Mouse (Mus musculus) urinary bladder, adult 2 months (tissue): ENCODE results near the gene Jun. TPM values are rescaled to one million over a fixed set of nuclear protein-coding genes. Genes with fewer than 3 reads are reported as not detected.
A peak's percentile ranks its signal among the peaks of the same experiment; 100 is the strongest.

ENCODE experiments used
- DNase-seq: peaks from one replicate; pipeline ENCODE4 v3.0.0; 2022; ENCODE audit warnings: low spot score
- polyA plus RNA-seq: library from polyadenylated mRNA; depleted of rRNA; stranded (reverse); fragments of >200 nt; gene quantifications from 2 replicates; pipeline ENCODE4 v1.2.3, GENCODE M21; 2012

Jun gene
- polyA plus RNA-seq, 1 experiment, result 39.6 TPM

GRCm38 (mm10) chr4:95073214-95073750 lies 21.3 kb upstream of the Jun start:
- no peak for DNase-seq

- no peak for DNase-seq
These were observed 18.4 kb upstream of the Jun start for GRCm38 (mm10) chr4:95070407-95070806.

DNA sequence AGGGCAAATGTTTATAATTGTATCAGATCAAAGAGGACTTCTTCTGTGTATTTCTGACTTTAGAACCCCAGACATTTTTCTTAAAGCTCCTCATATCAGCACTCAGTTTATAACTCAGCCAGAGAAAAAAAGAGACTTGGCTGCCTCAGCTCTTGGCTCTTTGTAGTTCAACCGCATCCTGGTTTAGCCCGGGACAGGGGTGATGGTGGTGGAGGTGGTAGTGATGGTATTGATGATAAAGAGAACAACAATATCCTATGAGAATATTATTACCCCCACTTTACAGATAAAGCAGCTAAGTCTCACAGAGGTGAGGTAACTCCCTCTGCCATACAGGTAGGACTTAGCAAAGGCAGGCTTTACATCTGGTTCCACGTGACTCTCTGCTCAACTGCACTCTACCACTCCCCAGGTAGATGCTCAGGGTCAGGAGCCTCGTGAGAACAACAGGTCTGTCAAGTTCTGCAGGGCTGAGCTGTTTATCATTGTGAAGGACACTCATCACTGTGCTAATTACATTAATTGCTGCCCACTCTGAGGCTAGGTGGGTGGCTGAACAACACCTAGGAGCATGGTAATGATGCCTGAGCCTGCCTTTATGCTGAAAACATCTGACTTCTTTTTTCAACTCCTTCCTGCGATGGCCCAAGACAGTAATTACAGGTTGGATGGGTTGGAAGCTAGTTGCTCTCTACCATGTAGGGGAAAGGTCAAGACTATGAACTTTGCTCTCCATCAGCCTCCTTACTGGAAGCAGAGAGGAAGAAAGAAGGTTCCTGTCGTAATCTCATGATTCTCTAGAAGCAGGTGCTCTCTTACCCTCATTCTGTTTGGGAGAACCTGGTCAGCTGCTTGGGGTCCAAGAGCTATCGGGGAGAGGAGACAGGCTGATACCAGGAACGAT lies 16.3 kb upstream of the Jun start:
- no peak for DNase-seq

DNA sequence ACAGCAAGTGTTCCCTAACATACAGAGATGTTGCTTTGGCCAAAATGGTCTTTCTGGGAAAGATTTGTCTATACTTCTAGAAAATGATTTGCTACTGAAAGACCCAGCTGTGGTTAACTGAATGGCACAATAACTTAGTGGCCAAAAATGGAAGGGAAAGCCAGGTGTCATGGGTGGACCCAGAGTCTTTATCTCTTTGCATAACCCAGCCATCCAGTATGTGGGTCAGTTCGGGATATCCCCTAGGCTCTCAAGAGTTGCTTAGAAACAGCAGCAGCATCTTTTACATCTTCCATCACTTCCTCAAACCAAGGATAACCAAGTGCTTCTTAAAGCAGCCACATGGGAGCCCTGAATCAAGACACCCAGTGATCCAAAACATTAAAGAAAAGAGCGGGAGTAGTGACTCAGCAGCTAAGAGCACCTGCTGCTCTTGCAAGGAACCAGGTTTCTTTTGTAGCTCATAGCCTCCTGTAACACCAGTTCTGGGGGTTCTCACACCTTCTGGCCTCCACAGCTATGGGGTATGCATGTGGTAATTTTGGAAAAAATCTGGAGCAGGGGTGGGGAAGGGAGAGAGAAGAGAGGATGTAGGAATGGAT lies 11.7 kb upstream of the Jun start:
- no peak for DNase-seq

DNA sequence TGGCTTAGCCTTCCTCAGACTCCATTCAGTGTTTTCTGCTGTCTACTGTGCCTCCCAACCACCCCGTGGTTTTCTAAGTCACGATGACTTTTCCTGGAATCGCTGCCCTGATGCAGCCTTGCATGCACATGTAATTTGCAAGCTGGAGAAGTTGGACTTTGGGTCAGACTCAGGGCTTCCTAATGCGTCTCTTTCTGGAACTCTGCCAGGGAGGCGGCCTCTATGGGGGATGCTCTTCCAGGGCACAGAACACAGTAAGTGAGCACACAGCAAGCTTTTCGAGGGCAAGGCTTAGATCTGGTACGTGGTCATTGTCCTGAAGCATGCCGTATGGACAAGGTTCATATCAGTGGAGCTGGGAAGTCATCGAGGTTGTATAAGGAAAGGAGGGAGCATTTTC lies 10.9 kb upstream of the Jun start:
- DNase-seq, result no peak

DNA sequence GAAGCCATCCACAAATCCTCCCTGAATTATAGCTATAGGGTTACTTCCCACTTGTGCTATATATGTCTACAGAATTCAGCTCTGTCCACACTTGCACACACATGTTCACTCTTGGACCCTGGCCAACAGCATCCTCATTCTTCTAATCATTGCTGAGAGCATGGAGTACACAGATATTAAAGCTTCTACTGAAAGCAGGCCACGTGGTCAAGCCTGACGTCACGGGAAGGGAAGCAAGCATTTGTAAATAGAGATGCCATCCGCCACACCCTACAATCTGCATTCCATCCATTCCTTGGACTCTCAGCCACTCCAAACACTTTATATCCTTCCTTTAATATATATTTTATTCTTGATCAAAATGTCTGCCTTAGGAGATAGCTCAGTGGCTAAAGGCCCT lies 5.2 kb upstream of the Jun start:
- no peak for DNase-seq

- DNase-seq, result no peak
These were observed 3.3 kb upstream of the Jun start for GRCm38 (mm10) chr4:95055276-95055675.

- DNase-seq, result no peak
These were observed 2.3 kb upstream of the Jun start for GRCm38 (mm10) chr4:95054336-95054735.

DNA sequence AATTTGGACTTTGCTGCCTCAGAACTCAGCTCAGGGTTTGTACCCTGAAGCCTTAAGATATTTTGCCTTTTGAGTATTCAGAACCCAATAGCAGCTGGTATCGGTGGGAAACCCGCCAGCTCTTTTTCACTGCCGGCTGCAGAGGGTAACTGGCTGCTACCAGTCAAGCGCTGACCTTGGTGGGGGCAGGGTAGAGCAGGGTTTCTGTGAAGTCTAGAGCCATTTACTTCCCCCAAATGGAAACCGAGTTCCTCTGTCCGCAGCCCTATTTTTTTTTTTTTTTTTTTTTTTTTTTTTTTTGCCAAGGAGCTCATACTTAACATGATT lies 1.7 kb upstream of the Jun start:
- peak; percentile 55 for DNase-seq

- DNase-seq, result peak; percentile 80
These were observed 1.2 kb upstream of the Jun start for GRCm38 (mm10) chr4:95053041-95053790.

GRCm38 (mm10) chr4:95051311-95051871 lies 631 bp downstream of the Jun start:
- peak; percentile 64 for DNase-seq

- DNase-seq, result peak; percentile 78
These were observed 1.3 kb downstream of the Jun start for GRCm38 (mm10) chr4:95050518-95051278.

DNA sequence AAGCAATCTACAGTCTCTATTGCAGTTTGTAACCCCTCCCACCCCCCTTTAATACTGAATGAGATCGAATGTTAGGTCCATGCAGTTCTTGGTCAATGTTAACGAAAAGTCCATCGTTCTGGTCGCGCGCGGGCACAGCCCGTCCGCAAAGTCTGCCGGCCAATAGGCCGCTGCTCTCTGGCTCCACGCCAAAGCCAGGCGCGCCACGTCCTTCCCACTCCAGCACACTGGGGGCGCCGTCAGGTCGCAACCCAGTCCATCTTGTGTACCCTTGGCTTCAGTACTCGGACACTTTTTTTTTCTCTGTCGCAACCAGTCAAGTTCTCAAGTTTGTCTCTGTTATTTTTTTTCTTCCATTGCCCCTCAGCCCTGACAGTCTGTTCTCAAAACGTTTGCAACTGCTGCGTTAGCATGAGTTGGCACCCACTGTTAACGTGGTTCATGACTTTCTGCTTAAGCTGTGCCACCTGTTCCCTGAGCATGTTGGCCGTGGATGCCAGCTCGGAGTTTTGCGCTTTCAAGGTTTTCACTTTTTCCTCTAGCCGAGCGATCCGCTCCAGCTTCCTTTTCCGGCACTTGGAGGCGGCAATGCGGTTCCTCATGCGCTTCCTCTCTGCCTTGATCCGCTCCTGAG lies 2.0 kb downstream of the Jun start:
- DNase-seq, result peak; percentile 67

- no peak for DNase-seq
These were observed 2.9 kb downstream of the Jun start for GRCm38 (mm10) chr4:95049153-95049552.

DNA sequence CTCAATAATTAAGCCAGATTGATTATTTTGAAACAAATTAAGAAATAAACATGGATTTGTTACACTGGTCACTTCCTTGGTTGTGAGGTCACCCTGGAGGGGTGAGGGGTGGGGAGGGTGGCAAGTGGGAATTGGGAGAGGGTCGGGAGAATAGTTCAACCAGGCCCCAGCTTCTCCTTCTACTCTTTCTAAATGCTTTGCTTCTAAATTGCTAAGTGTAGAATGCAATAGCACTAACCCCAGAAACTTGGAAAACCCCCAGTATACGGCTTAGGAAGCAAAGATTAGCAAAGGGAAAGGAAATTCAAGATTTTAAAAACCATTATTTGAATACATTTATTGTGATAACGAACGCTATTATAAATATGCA lies 3.3 kb downstream of the Jun start:
- DNase-seq, result no peak

DNA sequence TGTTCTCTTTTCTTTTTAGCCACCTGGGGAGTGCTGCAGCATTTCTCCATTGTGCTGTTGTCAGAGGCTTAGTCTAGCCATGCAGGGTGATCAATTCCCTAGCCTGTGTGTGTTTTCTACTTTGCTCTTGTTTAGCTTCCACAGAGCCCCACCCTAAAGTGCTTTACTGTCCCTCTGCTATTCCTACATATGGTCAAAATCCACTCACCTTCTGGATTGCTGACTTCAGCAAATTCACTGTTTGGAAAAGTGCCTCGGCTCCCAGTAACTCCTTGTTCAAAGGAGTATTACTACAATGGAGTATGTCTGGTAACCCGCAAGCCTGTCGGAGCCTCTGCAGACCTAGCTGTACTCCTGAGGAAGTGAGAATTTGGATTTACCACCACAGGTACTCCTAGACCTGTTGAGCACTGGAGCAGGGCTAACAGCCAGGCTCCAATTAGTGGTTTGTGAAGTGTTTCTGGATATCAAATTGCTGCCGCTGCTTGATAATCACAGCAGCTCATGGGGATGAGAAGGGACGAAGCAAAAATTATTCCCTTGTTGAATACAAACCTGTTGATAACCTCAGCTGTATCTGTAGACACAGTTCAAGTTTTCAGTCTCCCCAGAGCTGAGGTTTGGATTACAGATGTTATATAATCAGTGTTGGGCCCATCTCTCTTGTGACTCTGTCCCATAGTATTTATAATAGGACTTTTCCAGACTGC lies 3.8 kb downstream of the Jun start:
- no peak for DNase-seq

- no peak for DNase-seq
These were observed 6.9 kb downstream of the Jun start for GRCm38 (mm10) chr4:95045133-95045532.

GRCm38 (mm10) chr4:95044721-95045120 lies 7.3 kb downstream of the Jun start:
- no peak for DNase-seq

DNA sequence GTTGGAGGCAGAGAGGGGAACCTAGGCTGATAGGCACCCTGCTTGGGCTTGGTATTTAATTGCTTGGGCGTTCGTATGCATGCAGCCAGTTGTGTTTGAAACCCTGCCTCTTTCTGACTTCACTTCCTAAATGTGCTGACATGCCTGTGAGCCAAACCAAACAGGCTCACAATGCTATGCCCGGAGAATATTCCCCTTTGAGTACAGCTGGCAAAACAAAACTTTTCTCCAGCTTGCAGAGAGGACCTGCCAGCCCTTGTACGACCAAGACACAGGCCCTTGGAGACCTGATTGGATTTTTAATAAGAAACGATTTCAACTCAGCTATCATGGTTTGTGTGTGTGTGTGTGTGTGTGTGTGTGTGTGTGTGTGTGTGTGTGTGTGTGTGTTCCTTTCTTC lies 14.0 kb downstream of the Jun start:
- no peak for DNase-seq

GRCm38 (mm10) chr4:95031158-95031557 lies 20.9 kb downstream of the Jun start:
- no peak for DNase-seq
